ENCODE assay signal across 10 mouse cellular contexts in genomic region chr16:4318001-4318526, GRCm38 (mm10).
DNase-seq lines count a peak whose midpoint lies in the region; ATAC-seq lines count a peak whose summit lies in the region.
"Had no signal": no experiment of that assay in that cellular context is flagged by ENCODE, and none has a peak within 500 bp of the region (broad histone marks: within the 10 kb centered on the region; RNA-seq: fewer than 3 reads in every experiment).

No protein-coding gene starts in this region.

- H3K4me3 ChIP-seq in hindbrain, embryonic 14.5 days (replicated peaks; ENCODE audit: low read length): no peak overlapping the region
- H3K4me3 ChIP-seq in hindbrain, embryonic 11.5 days (ENCODE audit: low read depth, low read length): no peak overlapping the region
- no peak overlapping the region for H3K4me3 ChIP-seq in neural tube, embryonic 14.5 days (ENCODE audit: low read depth, low read length)
- H3K4me3 ChIP-seq in hindbrain, embryonic 16.5 days (ENCODE audit: low read length): no peak overlapping the region
- H3K4me3 ChIP-seq: lung, embryonic 15.5 days had no signal

- no peak overlapping the region for H3K27ac ChIP-seq in hindbrain, embryonic 14.5 days
- H3K27ac ChIP-seq in hindbrain, embryonic 11.5 days (ENCODE audit: low read depth, low read length): no peak overlapping the region
- H3K27ac ChIP-seq in neural tube, embryonic 14.5 days (ENCODE audit: low read depth, low read length): no peak overlapping the region
- no peak overlapping the region for H3K27ac ChIP-seq in hindbrain, embryonic 16.5 days (ENCODE audit: low read depth, low read length)
- H3K27ac ChIP-seq: lung, embryonic 15.5 days had no signal

- H3K9ac ChIP-seq in hindbrain, embryonic 14.5 days: no peak overlapping the region
- no peak overlapping the region for H3K9ac ChIP-seq in hindbrain, embryonic 11.5 days (ENCODE audit: low read depth, low read length)
- no peak overlapping the region for H3K9ac ChIP-seq in neural tube, embryonic 14.5 days (replicated peaks; ENCODE audit: low read depth, low read length)
- H3K9ac ChIP-seq in hindbrain, embryonic 16.5 days (ENCODE audit: low read depth, low read length): no peak overlapping the region
- H3K9ac ChIP-seq: lung, embryonic 15.5 days had no signal

- WGBS in hindbrain, embryonic 14.5 days: 72% methylated on average over 6 of the region's 6 CpGs
- 76% methylated on average over 6 of the region's 6 CpGs for WGBS in hindbrain, embryonic 11.5 days
- WGBS in neural tube, embryonic 14.5 days: 66% methylated on average over 6 of the region's 6 CpGs
- 62% methylated on average over 6 of the region's 6 CpGs for WGBS in hindbrain, embryonic 16.5 days

- no peaks in the 10 kb centered on the region for H3K4me1 ChIP-seq in hindbrain, embryonic 14.5 days (replicated peaks; ENCODE audit: control insufficient read depth, insufficient read depth, low read length)
- H3K4me1 ChIP-seq in hindbrain, embryonic 11.5 days (replicated peaks; ENCODE audit: control insufficient read depth, insufficient read depth, low read length): no peaks in the 10 kb centered on the region
- no peaks in the 10 kb centered on the region for H3K4me1 ChIP-seq in neural tube, embryonic 14.5 days (ENCODE audit: control insufficient read depth, insufficient read depth, low read length)
- H3K4me1 ChIP-seq in hindbrain, embryonic 16.5 days (ENCODE audit: control insufficient read depth, insufficient read depth, low read depth, low read length): peaks cover 6% of the 10 kb centered on the region

- DNase-seq in hindbrain, embryonic 14.5 days (ENCODE audit: low spot score): peak; percentile 29
- DNase-seq in hindbrain, embryonic 11.5 days (ENCODE audit: low spot score): no peak
- DNase-seq in neural tube, embryonic 10.5 days (ENCODE audit: extremely low spot score, low spot score): no peak
- peak; percentile 2 for DNase-seq in naive thymus-derived CD4-positive, alpha-beta T cell, adult 2 months (ENCODE audit: low read depth)
- DNase-seq in urinary bladder, postnatal 14 days (ENCODE audit: low spot score): no peak
- no peak for DNase-seq in cerebellum, adult 9-11 months
- DNase-seq: kidney, adult 11 months had no signal

- H3K27me3 ChIP-seq in hindbrain, embryonic 14.5 days (ENCODE audit: control insufficient read depth, insufficient read depth, low read length): no peaks in the 10 kb centered on the region
- no peaks in the 10 kb centered on the region for H3K27me3 ChIP-seq in hindbrain, embryonic 11.5 days (ENCODE audit: control insufficient read depth, insufficient read depth, low read length)
- H3K27me3 ChIP-seq in neural tube, embryonic 14.5 days (ENCODE audit: control insufficient read depth, insufficient read depth, low read length): no peaks in the 10 kb centered on the region
- no peaks in the 10 kb centered on the region for H3K27me3 ChIP-seq in hindbrain, embryonic 16.5 days (replicated peaks; ENCODE audit: control insufficient read depth, insufficient read depth, low read length)
- H3K27me3 ChIP-seq: lung, embryonic 15.5 days had no signal

- no peaks in the 10 kb centered on the region for H3K9me3 ChIP-seq in hindbrain, embryonic 14.5 days (ENCODE audit: control insufficient read depth, low read length)
- no peaks in the 10 kb centered on the region for H3K9me3 ChIP-seq in hindbrain, embryonic 11.5 days (ENCODE audit: control insufficient read depth, low read length)
- H3K9me3 ChIP-seq in neural tube, embryonic 14.5 days (ENCODE audit: control insufficient read depth, low read length): no peaks in the 10 kb centered on the region
- H3K9me3 ChIP-seq in hindbrain, embryonic 16.5 days (ENCODE audit: control insufficient read depth, low read length): no peaks in the 10 kb centered on the region
- H3K9me3 ChIP-seq: lung, embryonic 15.5 days had no signal

- no peak for ATAC-seq in hindbrain, embryonic 14.5 days (ENCODE audit: low FRiP score)
- ATAC-seq in hindbrain, embryonic 11.5 days (ENCODE audit: low FRiP score): no peak
- ATAC-seq in neural tube, embryonic 14.5 days (ENCODE audit: low read depth): peak; percentile 51; the same call in 1 of the 2 replicates
- ATAC-seq in hindbrain, embryonic 16.5 days: peak; percentile 77

- H3K36me3 ChIP-seq in hindbrain, embryonic 14.5 days (replicated peaks; ENCODE audit: control insufficient read depth, insufficient read depth): no peaks in the 10 kb centered on the region
- no peaks in the 10 kb centered on the region for H3K36me3 ChIP-seq in hindbrain, embryonic 11.5 days (ENCODE audit: control insufficient read depth, insufficient read depth, low read length)
- H3K36me3 ChIP-seq in neural tube, embryonic 14.5 days (ENCODE audit: control insufficient read depth, insufficient read depth, low read length): no peaks in the 10 kb centered on the region
- H3K36me3 ChIP-seq in hindbrain, embryonic 16.5 days (ENCODE audit: control insufficient read depth, insufficient read depth, low read length): no peaks in the 10 kb centered on the region
- H3K36me3 ChIP-seq: lung, embryonic 15.5 days had no signal

- H3K4me2 ChIP-seq in hindbrain, embryonic 14.5 days (replicated peaks): no peak overlapping the region
- H3K4me2 ChIP-seq in hindbrain, embryonic 11.5 days (replicated peaks; ENCODE audit: low read depth, low read length): no peak overlapping the region
- H3K4me2 ChIP-seq in neural tube, embryonic 14.5 days (ENCODE audit: low read depth, low read length): no peak overlapping the region
- H3K4me2 ChIP-seq in hindbrain, embryonic 16.5 days (ENCODE audit: low read length): no peak overlapping the region
- H3K4me2 ChIP-seq: lung, embryonic 15.5 days had no signal

Comparison
In these comparisons a context has a peak if more than half of its experiments do, and no peak if none do; other contexts are left out.
1. ATAC-seq: peak in neural tube, embryonic 14.5 days (single experiment) and hindbrain, embryonic 16.5 days (single experiment); none in hindbrain, embryonic 14.5 days (single experiment) and hindbrain, embryonic 11.5 days (single experiment).
2. DNase-seq: peak in hindbrain, embryonic 14.5 days (single experiment) and naive thymus-derived CD4-positive, alpha-beta T cell, adult 2 months (single experiment); none in hindbrain, embryonic 11.5 days (single experiment), neural tube, embryonic 10.5 days (single experiment), urinary bladder, postnatal 14 days (single experiment) and cerebellum, adult 9-11 months (single experiment).